ENCODE assay signal across 9 mouse cellular contexts in genomic region chr6:103275476-103275875, GRCm38 (mm10).
DNase-seq lines count a peak whose midpoint lies in the region; ATAC-seq and TF ChIP-seq lines count a peak whose summit lies in the region.
"Had no signal": no experiment of that assay in that cellular context is flagged by ENCODE, and none has a peak within 500 bp of the region (broad histone marks: within the 10 kb centered on the region; RNA-seq: fewer than 3 reads in every experiment).

No protein-coding gene starts in this region.

- H3K4me2 ChIP-seq in hindbrain, embryonic 14.5 days (replicated peaks), result no peak overlapping the region
- no peak overlapping the region for H3K4me2 ChIP-seq in hindbrain, embryonic 16.5 days (ENCODE audit: low read length)
- H3K4me2 ChIP-seq in midbrain, postnatal 0 days (ENCODE audit: low read depth, low read length, poor library complexity, severe bottlenecking), result no peak overlapping the region
- H3K4me2 ChIP-seq in midbrain, embryonic 13.5 days (replicated peaks), result no peak overlapping the region
- H3K4me2 ChIP-seq in embryonic facial prominence, embryonic 14.5 days (ENCODE audit: low read depth, low read length), result no peak overlapping the region
- H3K4me2 ChIP-seq: midbrain, embryonic 12.5 days had no signal

- H3K27me3 ChIP-seq in hindbrain, embryonic 14.5 days (ENCODE audit: control insufficient read depth, insufficient read depth, low read length), result no peaks in the 10 kb centered on the region
- H3K27me3 ChIP-seq in hindbrain, embryonic 16.5 days (replicated peaks; ENCODE audit: control insufficient read depth, insufficient read depth, low read length), result no peaks in the 10 kb centered on the region
- H3K27me3 ChIP-seq in midbrain, postnatal 0 days (ENCODE audit: insufficient read depth, low read length), result no peaks in the 10 kb centered on the region
- H3K27me3 ChIP-seq in midbrain, embryonic 13.5 days, result no peaks in the 10 kb centered on the region
- no peaks in the 10 kb centered on the region for H3K27me3 ChIP-seq in embryonic facial prominence, embryonic 14.5 days (replicated peaks; ENCODE audit: control insufficient read depth, insufficient read depth, low read length)
- H3K27me3 ChIP-seq: midbrain, embryonic 12.5 days had no signal

- no peak for ATAC-seq in hindbrain, embryonic 14.5 days (ENCODE audit: low FRiP score)
- no peak for ATAC-seq in hindbrain, embryonic 16.5 days
- ATAC-seq in midbrain, postnatal 0 days (ENCODE audit: low FRiP score), result no peak
- no peak for ATAC-seq in midbrain, embryonic 13.5 days
- no peak for ATAC-seq in embryonic facial prominence, embryonic 14.5 days (ENCODE audit: low read depth)

- no peak overlapping the region for H3K27ac ChIP-seq in hindbrain, embryonic 14.5 days
- H3K27ac ChIP-seq in hindbrain, embryonic 16.5 days (ENCODE audit: low read depth, low read length), result no peak overlapping the region
- H3K27ac ChIP-seq in midbrain, postnatal 0 days (ENCODE audit: low read depth, low read length), result no peak overlapping the region
- H3K27ac ChIP-seq in midbrain, embryonic 13.5 days, result no peak overlapping the region
- H3K27ac ChIP-seq in embryonic facial prominence, embryonic 14.5 days (replicated peaks; ENCODE audit: low read depth, low read length), result no peak overlapping the region
- H3K27ac ChIP-seq: forebrain, embryonic 10.5 days; midbrain, embryonic 12.5 days had no signal

- no peak overlapping the region for H3K4me3 ChIP-seq in hindbrain, embryonic 14.5 days (replicated peaks; ENCODE audit: low read length)
- no peak overlapping the region for H3K4me3 ChIP-seq in hindbrain, embryonic 16.5 days (ENCODE audit: low read length)
- H3K4me3 ChIP-seq in midbrain, postnatal 0 days (ENCODE audit: low read depth, low read length), result no peak overlapping the region
- no peak overlapping the region for H3K4me3 ChIP-seq in midbrain, embryonic 13.5 days (replicated peaks)
- H3K4me3 ChIP-seq in embryonic facial prominence, embryonic 14.5 days (ENCODE audit: low read depth, low read length), result no peak overlapping the region
- H3K4me3 ChIP-seq: forebrain, embryonic 10.5 days; midbrain, embryonic 12.5 days had no signal

- peak; percentile 80 for DNase-seq in hindbrain, embryonic 14.5 days (ENCODE audit: low spot score)
- DNase-seq in midbrain, postnatal 0 days (ENCODE audit: low spot score), result peak; percentile 67
- peak; percentile 22 for DNase-seq in embryonic facial prominence, embryonic 14.5 days (ENCODE audit: low spot score)
- no peak for DNase-seq in urinary bladder, adult 2 months (ENCODE audit: low spot score)
- no peak for DNase-seq in B cell, adult 2 months

- H3K9ac ChIP-seq in hindbrain, embryonic 14.5 days, result no peak overlapping the region
- H3K9ac ChIP-seq in hindbrain, embryonic 16.5 days (ENCODE audit: low read depth, low read length), result no peak overlapping the region
- H3K9ac ChIP-seq in midbrain, postnatal 0 days (replicated peaks; ENCODE audit: low read length, poor library complexity, severe bottlenecking), result no peak overlapping the region
- H3K9ac ChIP-seq in midbrain, embryonic 13.5 days (replicated peaks), result no peak overlapping the region
- no peak overlapping the region for H3K9ac ChIP-seq in embryonic facial prominence, embryonic 14.5 days (ENCODE audit: low read depth, low read length)
- H3K9ac ChIP-seq: midbrain, embryonic 12.5 days had no signal

- WGBS in hindbrain, embryonic 14.5 days, result 24% methylated on average over 2 of the region's 2 CpGs
- WGBS in hindbrain, embryonic 16.5 days, result 7% methylated on average over 2 of the region's 2 CpGs
- 20% methylated on average over 2 of the region's 2 CpGs for WGBS in midbrain, postnatal 0 days
- WGBS in midbrain, embryonic 13.5 days, result 33% methylated on average over 2 of the region's 2 CpGs
- WGBS in embryonic facial prominence, embryonic 14.5 days, result 28% methylated on average over 2 of the region's 2 CpGs

- H3K36me3 ChIP-seq in hindbrain, embryonic 14.5 days (replicated peaks; ENCODE audit: control insufficient read depth, insufficient read depth), result no peaks in the 10 kb centered on the region
- H3K36me3 ChIP-seq in hindbrain, embryonic 16.5 days (ENCODE audit: control insufficient read depth, insufficient read depth, low read length), result no peaks in the 10 kb centered on the region
- H3K36me3 ChIP-seq in midbrain, postnatal 0 days (ENCODE audit: insufficient read depth, low read length), result no peaks in the 10 kb centered on the region
- H3K36me3 ChIP-seq in midbrain, embryonic 13.5 days, result no peaks in the 10 kb centered on the region
- no peaks in the 10 kb centered on the region for H3K36me3 ChIP-seq in embryonic facial prominence, embryonic 14.5 days (ENCODE audit: control insufficient read depth, insufficient read depth, low read length)
- H3K36me3 ChIP-seq: forebrain, embryonic 10.5 days; midbrain, embryonic 12.5 days had no signal

- no peaks in the 10 kb centered on the region for H3K9me3 ChIP-seq in hindbrain, embryonic 14.5 days (ENCODE audit: control insufficient read depth, low read length)
- no peaks in the 10 kb centered on the region for H3K9me3 ChIP-seq in hindbrain, embryonic 16.5 days (ENCODE audit: control insufficient read depth, low read length)
- H3K9me3 ChIP-seq in midbrain, postnatal 0 days (ENCODE audit: low read length), result no peaks in the 10 kb centered on the region
- H3K9me3 ChIP-seq in midbrain, embryonic 13.5 days, result no peaks in the 10 kb centered on the region
- H3K9me3 ChIP-seq in embryonic facial prominence, embryonic 14.5 days (ENCODE audit: control insufficient read depth, low read length), result no peaks in the 10 kb centered on the region
- H3K9me3 ChIP-seq: forebrain, embryonic 10.5 days; midbrain, embryonic 12.5 days had no signal

- no peaks in the 10 kb centered on the region for H3K4me1 ChIP-seq in hindbrain, embryonic 14.5 days (replicated peaks; ENCODE audit: control insufficient read depth, insufficient read depth, low read length)
- no peaks in the 10 kb centered on the region for H3K4me1 ChIP-seq in hindbrain, embryonic 16.5 days (ENCODE audit: control insufficient read depth, insufficient read depth, low read depth, low read length)
- no peaks in the 10 kb centered on the region for H3K4me1 ChIP-seq in midbrain, postnatal 0 days (ENCODE audit: insufficient read depth, low read length)
- H3K4me1 ChIP-seq in midbrain, embryonic 13.5 days (replicated peaks), result no peaks in the 10 kb centered on the region
- no peaks in the 10 kb centered on the region for H3K4me1 ChIP-seq in embryonic facial prominence, embryonic 14.5 days (ENCODE audit: control insufficient read depth, insufficient read depth, low read length)
- H3K4me1 ChIP-seq: forebrain, embryonic 10.5 days; midbrain, embryonic 12.5 days had no signal

- peak; percentile 83 for TF ChIP-seq CTCF in midbrain, postnatal 0 days (IDR thresholded peaks at IDR 0.05)

Comparison
In these comparisons a context has a peak if more than half of its experiments do, and no peak if none do; other contexts are left out.
1. DNase-seq: peak in hindbrain, embryonic 14.5 days (single experiment), midbrain, postnatal 0 days (single experiment) and embryonic facial prominence, embryonic 14.5 days (single experiment); none in urinary bladder, adult 2 months (single experiment) and B cell, adult 2 months (0 of 2).